Mouse (Mus musculus) midbrain, embryonic 13.5 days (tissue): ENCODE results near the gene Gm49339. TPM values are rescaled to one million over a fixed set of nuclear protein-coding genes. Genes with fewer than 3 reads are reported as not detected.

Source experiments
- ATAC-seq: fragments of 200-750 bp; cut with Nextera tagmentation; 2 replicates; pipeline ENCODE4 v1.8.0; 2017; ENCODE audit warnings: mild to moderate bottlenecking, moderate TSS enrichment, moderate library complexity
- H3K27ac ChIP-seq: fragments of 300-500 bp; sonication (generic); 2 replicates; pipeline ENCODE4 v1.5.1; 2015; ENCODE audit warnings: inconsistent platforms, mild to moderate bottlenecking, moderate library complexity
- H3K27me3 ChIP-seq: fragments of 300-500 bp; sonication (generic); 2 replicates; pipeline ENCODE4 v1.6.1; 2015; ENCODE audit warnings: mild to moderate bottlenecking, inconsistent platforms
- H3K36me3 ChIP-seq: fragments of 300-500 bp; sonication (generic); 2 replicates; pipeline ENCODE4 v1.6.1; 2015; ENCODE audit warnings: mild to moderate bottlenecking, inconsistent platforms
- H3K4me1 ChIP-seq: fragments of 300-500 bp; sonication (generic); replicated peaks from 2 replicates; pipeline ENCODE4 v1.6.1; 2015; ENCODE audit warnings: inconsistent platforms
- H3K4me2 ChIP-seq: fragments of 300-500 bp; sonication (generic); replicated peaks from 2 replicates; pipeline ENCODE4 v1.6.1; 2015; ENCODE audit warnings: moderate library complexity, mild to moderate bottlenecking, inconsistent platforms
- H3K4me3 ChIP-seq: fragments of 300-500 bp; sonication (generic); replicated peaks from 2 replicates; pipeline ENCODE4 v1.5.1; 2015; ENCODE audit warnings: mild to moderate bottlenecking, inconsistent platforms
- H3K9ac ChIP-seq: fragments of 300-500 bp; sonication (generic); replicated peaks from 2 replicates; pipeline ENCODE4 v1.6.1; 2015; ENCODE audit warnings: mild to moderate bottlenecking, inconsistent platforms
- H3K9me3 ChIP-seq: fragments of 300-500 bp; sonication (generic); 2 replicates; pipeline ENCODE4 v1.6.1; 2016; ENCODE audit warnings: mild to moderate bottlenecking, inconsistent platforms
- WGBS: fragments of 180-500 bp; shearing (Covaris S2); methylation state at CpG from one replicate; pipeline ENCODE4 v1.1.7; 2015; 5-methylcytosine and 5-hydroxymethylcytosine counted together
- polyA plus RNA-seq: library from polyadenylated mRNA; unstranded; fragments of >200 nt; fragmentation: Nextera tagmentation; extraction: Ambion mirVana; gene quantifications from 2 replicates; pipeline ENCODE4 v1.2.1, GENCODE M21; 2015

Gene Gm49339
- polyA plus RNA-seq, 1 experiment from 2014 or later: not detected

GRCm38 (mm10) chr10:51526633-51527032 is 46.2 kb downstream of the Gm49339 start:
- no peak for ATAC-seq
- WGBS: 76% methylated on average over 4 of the region's 4 CpGs
- Histone ChIP-seq H3K27me3 (no peaks in the 10 kb centered on the region), H3K36me3 (no peaks in the 10 kb centered on the region), H3K9ac (no peak overlapping the region), H3K4me2 (no peak overlapping the region), H3K4me3 (no peak overlapping the region), H3K4me1 (no peaks in the 10 kb centered on the region), H3K27ac (no peak overlapping the region), H3K9me3 (no peaks in the 10 kb centered on the region)

- ATAC-seq: no peak
- H3K36me3 ChIP-seq: no peaks in the 10 kb centered on the region
- H3K27me3 ChIP-seq: no peaks in the 10 kb centered on the region
Measured at GRCm38 (mm10) chr10:51528840-51529434, 48.5 kb downstream of the Gm49339 start.

GRCm38 (mm10) chr10:51529497-51529896 is 49.1 kb downstream of the Gm49339 start:
- Histone ChIP-seq H3K27ac (no peak overlapping the region), H3K9ac (no peak overlapping the region), H3K4me3 (no peak overlapping the region), H3K27me3 (no peaks in the 10 kb centered on the region), H3K9me3 (no peaks in the 10 kb centered on the region), H3K36me3 (no peaks in the 10 kb centered on the region), H3K4me1 (no peaks in the 10 kb centered on the region), H3K4me2 (no peak overlapping the region)
- no peak for ATAC-seq
- 62% methylated on average over 3 of the region's 3 CpGs for WGBS

More at GRCm38 (mm10) chr10:51528840-51529434, 48.5 kb downstream of the Gm49339 start:
- H3K4me3 ChIP-seq: no peak overlapping the region
- H3K4me1 ChIP-seq: no peaks in the 10 kb centered on the region
- no peaks in the 10 kb centered on the region for H3K9me3 ChIP-seq
- H3K4me2 ChIP-seq: no peak overlapping the region
- no peak overlapping the region for H3K9ac ChIP-seq
- 67% methylated on average over 8 of the region's 8 CpGs for WGBS
- no peak overlapping the region for H3K27ac ChIP-seq

- 83% methylated on average over 7 of the region's 7 CpGs for WGBS
- ATAC-seq: no peak
Measured at GRCm38 (mm10) chr10:51530813-51531212, 50.4 kb downstream of the Gm49339 start.

More at GRCm38 (mm10) chr10:51530813-51531212, 50.4 kb downstream of the Gm49339 start:
- no peaks in the 10 kb centered on the region for H3K36me3 ChIP-seq
- H3K9ac ChIP-seq: no peak overlapping the region
- no peaks in the 10 kb centered on the region for H3K27me3 ChIP-seq
- no peaks in the 10 kb centered on the region for H3K4me1 ChIP-seq
- no peaks in the 10 kb centered on the region for H3K9me3 ChIP-seq
- H3K27ac ChIP-seq: no peak overlapping the region
- no peak overlapping the region for H3K4me3 ChIP-seq
- no peak overlapping the region for H3K4me2 ChIP-seq

Other genes with a start within 250 kb of the Gm49339 start
- 0.06 and 0.27 TPM in 2 replicates for gene Lilr4b, start within 50 bp of the Gm49339 start, polyA plus RNA-seq
- 0.46 and 0.62 TPM in 2 replicates for gene Lilrb4a, start 10.3 kb downstream of the Gm49339 start, polyA plus RNA-seq
- 2.6 and 2.8 TPM in 2 replicates for gene Fam162b, start 109.9 kb downstream of the Gm49339 start, polyA plus RNA-seq
- 0.08 TPM in 1 of 2 replicates, not detected in the other for gene Gprc6a, start 150.8 kb downstream of the Gm49339 start, polyA plus RNA-seq
- gene Rfx6, start 197.1 kb downstream of the Gm49339 start, polyA plus RNA-seq: not detected in 2 replicates